Mouse (Mus musculus) erythroblast, adult 5-6 weeks (primary cell): ENCODE results near the gene Wdr43. TPM values are rescaled to one million over a fixed set of nuclear protein-coding genes. Genes with fewer than 3 reads are reported as not detected.

Experiments
- ATAC-seq: replicated peaks from 2 replicates; pipeline ENCODE4 v1.8.0; 2016; ENCODE audit warnings: moderate number of reproducible peaks, mild to moderate bottlenecking, moderate TSS enrichment, inconsistent platforms; ENCODE audit not compliant: poor library complexity, low FRiP score, severe bottlenecking
- total RNA-seq, 2 experiments: library from RNA; stranded (forward) in 1 of 2; stranded (reverse) in 1 of 2; fragments of 150-400 nt in 1 of 2; fragments of 200-764, 138-1000 nt in 1 of 2; gene quantifications; 2 replicates each; pipeline versions ENCODE4 v1.2.3 to v1.2.4; 2015 to 2017; ENCODE audit warnings: low replicate concordance in 2 of 2

The Wdr43 gene
- total RNA-seq, 2 experiments from 2014 or later, result 25.2 to 48.2 TPM

GRCm38 (mm10) chr17:71696396-71696795, 80.7 kb downstream of the Wdr43 start:
- ATAC-seq, result no peak

GRCm38 (mm10) chr17:71697896-71698618, 82.4 kb downstream of the Wdr43 start:
- no peak for ATAC-seq

DNA sequence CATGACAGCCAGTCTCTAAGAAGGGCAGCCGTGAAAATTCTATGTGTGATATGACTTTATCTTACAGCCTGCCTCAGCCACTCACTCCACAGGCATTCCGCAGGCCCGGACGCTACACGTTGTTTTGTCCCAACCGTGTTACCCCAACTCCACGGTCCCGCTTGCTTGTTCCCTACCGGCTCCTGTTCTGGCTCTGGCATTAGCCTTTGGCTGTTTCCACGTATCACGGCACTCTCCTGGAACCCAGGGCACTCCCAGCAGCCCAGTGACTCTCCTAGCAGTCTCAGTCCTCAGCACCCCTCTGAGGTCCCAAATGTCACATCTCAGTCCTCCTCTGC, 82.9 kb downstream of the Wdr43 start:
- no peak for ATAC-seq

DNA sequence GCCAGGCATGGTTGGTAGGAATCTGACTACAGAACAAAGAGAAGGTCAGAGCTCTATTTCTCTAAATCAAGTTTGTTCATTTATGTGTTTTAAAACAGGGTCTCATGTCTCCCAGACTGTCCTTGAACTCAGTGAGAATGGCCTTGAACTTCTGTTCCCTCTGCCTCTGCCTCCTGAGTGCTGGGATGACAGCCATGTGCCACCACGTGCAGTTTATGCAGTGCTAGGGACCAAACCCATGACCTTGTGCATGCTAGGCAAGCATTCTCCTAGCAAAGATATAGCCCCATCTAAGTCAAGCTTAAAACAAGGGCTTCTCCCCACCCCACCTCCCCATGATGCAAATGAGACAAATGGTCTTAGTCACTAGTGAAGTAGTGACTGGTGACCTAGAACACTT, 89.4 kb downstream of the Wdr43 start:
- ATAC-seq, result no peak

DNA sequence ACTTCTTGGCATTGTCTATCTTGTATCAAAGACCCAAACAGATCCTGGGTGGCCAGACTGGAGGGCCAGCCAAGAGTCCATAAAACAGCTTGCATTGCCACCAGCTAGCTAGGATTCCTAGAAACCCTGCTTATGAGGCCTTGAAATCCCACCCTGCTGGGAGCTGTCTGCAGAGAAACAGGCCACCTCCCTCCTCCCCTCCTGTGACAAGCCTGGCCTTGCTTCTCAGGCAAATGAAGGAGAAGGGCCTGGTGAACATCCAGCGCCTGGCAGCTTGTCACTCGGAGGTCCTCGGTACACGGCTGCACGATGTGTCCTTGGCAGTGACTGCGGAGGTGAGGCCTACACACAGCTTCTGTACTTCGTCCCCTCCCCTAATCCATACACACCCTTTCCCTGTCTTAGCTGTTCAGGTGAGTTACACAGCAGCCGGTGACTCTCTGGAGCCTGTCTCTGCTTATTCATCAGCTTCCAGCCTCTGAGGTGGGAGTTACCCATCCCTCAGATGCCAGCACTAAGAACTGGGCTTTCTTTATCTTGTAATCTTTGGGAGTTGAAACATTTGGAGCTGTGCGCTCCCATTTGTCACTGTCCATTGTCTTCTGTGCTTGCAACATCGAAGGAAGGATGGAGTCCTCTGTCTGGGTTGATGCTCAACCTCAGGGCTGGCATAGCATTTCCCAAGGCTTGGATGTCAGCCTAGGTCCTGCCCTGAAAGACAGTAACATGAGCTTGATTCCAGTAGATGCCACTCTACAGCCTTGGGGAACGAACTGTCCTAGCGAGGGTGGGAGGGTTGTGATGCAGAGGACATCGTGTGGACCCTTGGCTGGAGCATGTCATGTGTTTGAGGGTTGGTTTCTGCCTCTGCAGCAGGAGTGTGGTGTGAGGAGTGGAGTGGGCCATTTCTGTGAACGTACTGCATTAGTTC, 90.1 kb downstream of the Wdr43 start:
- no peak for ATAC-seq

DNA sequence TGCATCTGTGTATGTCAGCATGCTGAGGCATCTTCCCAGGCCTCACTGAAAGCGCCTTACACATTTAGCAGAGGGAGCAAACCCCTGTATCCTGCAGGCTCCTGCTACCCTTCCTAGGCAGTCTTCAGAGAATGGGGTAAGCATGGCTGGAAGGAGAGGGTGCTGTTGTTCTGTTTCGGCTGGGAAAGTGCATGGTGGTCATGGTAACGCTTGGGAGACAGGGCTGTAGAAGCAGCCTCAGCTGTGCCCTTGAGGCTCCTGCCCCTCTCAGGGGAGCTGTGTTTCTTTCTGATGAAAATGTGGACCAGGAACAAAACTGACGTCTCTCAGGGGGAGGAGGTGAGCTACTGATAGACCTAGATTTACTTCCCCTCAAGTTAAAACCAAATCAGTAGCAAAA, 92.0 kb downstream of the Wdr43 start:
- ATAC-seq, result no peak

Other genes with a start within 250 kb of the Wdr43 start
- gene Gm4707, start 156.0 kb upstream of the Wdr43 start, total RNA-seq (2015; ENCODE audit: low replicate concordance), result 1.9 TPM in 1 of 2 replicates, not detected in the other
- gene Gm4707, start 156.0 kb upstream of the Wdr43 start, total RNA-seq (2017; ENCODE audit: low replicate concordance), result 1.3 and 1.4 TPM in 2 replicates
- gene Smchd1, start 140.6 kb upstream of the Wdr43 start, total RNA-seq (2015; ENCODE audit: low replicate concordance), result 49.4 and 60.6 TPM in 2 replicates
- gene Smchd1, start 140.6 kb upstream of the Wdr43 start, total RNA-seq (2017; ENCODE audit: low replicate concordance), result 51.0 and 65.6 TPM in 2 replicates
- 29.5 and 32.9 TPM in 2 replicates for gene Ndc80, start 89.0 kb upstream of the Wdr43 start, total RNA-seq (2015; ENCODE audit: low replicate concordance)
- 39.2 and 56.2 TPM in 2 replicates for gene Ndc80, start 89.0 kb upstream of the Wdr43 start, total RNA-seq (2017; ENCODE audit: low replicate concordance)
- not detected in 2 replicates for gene Spdya, start 63.8 kb upstream of the Wdr43 start, total RNA-seq (2015; ENCODE audit: low replicate concordance)
- gene Spdya, start 63.8 kb upstream of the Wdr43 start, total RNA-seq (2017; ENCODE audit: low replicate concordance), result not detected in 2 replicates
- gene Togaram2, start 57.4 kb downstream of the Wdr43 start, total RNA-seq (2015; ENCODE audit: low replicate concordance), result not detected in 2 replicates
- not detected in 2 replicates for gene Togaram2, start 57.4 kb downstream of the Wdr43 start, total RNA-seq (2017; ENCODE audit: low replicate concordance)
- gene Pcare, start 137.0 kb downstream of the Wdr43 start, total RNA-seq (2015; ENCODE audit: low replicate concordance), result not detected in 2 replicates
- 0.14 TPM in 1 of 2 replicates, not detected in the other for gene Pcare, start 137.0 kb downstream of the Wdr43 start, total RNA-seq (2017; ENCODE audit: low replicate concordance)
- gene Clip4, start 152.6 kb downstream of the Wdr43 start, total RNA-seq (2015; ENCODE audit: low replicate concordance), result not detected in 2 replicates
- not detected in 2 replicates for gene Clip4, start 152.6 kb downstream of the Wdr43 start, total RNA-seq (2017; ENCODE audit: low replicate concordance)